In genomic region chr17:87199134-87199533, GRCm38 (mm10) we compare ENCODE assay signal across 26 mouse cellular contexts.
DNase-seq lines count a peak whose midpoint lies in the region; ATAC-seq lines count a peak whose summit lies in the region.
"Had no signal": no experiment of that assay in that cellular context is flagged by ENCODE, and none has a peak within 500 bp of the region (broad histone marks: within the 10 kb centered on the region; RNA-seq: fewer than 3 reads in every experiment).

No protein-coding gene starts in this region.

- no peak overlapping the region for H3K4me2 ChIP-seq in lung, embryonic 15.5 days
- H3K4me2 ChIP-seq: embryonic facial prominence, embryonic 13.5 days; embryonic facial prominence, embryonic 15.5 days; forebrain, embryonic 12.5 days; forebrain, embryonic 15.5 days had no signal

- 78% methylated on average over 3 of the region's 3 CpGs for WGBS in heart, embryonic 10.5 days
- WGBS in lung, embryonic 15.5 days = 48% methylated on average over 3 of the region's 3 CpGs

- no peak overlapping the region for H3K9ac ChIP-seq in lung, embryonic 15.5 days
- H3K9ac ChIP-seq: embryonic facial prominence, embryonic 13.5 days; embryonic facial prominence, embryonic 15.5 days; forebrain, embryonic 12.5 days; forebrain, embryonic 15.5 days; forebrain, postnatal 0 days had no signal

- 0 out of 2 replicates have a peak overlapping the region, but pooled peaks have one; percentile 16 for H3K27ac ChIP-seq in heart, embryonic 10.5 days
- peak overlapping the region; percentile 88 for H3K27ac ChIP-seq in lung, embryonic 15.5 days
- H3K27ac ChIP-seq: embryonic facial prominence, embryonic 13.5 days; embryonic facial prominence, embryonic 15.5 days; forebrain, embryonic 10.5 days; forebrain, embryonic 12.5 days; forebrain, embryonic 15.5 days had no signal

- intact Hi-C loops in heart, postnatal 10 days (cut with DNase I) = no loop called here

- no peaks in the 10 kb centered on the region for H3K36me3 ChIP-seq in heart, embryonic 10.5 days
- no peaks in the 10 kb centered on the region for H3K36me3 ChIP-seq in lung, embryonic 15.5 days
- H3K36me3 ChIP-seq: embryonic facial prominence, embryonic 13.5 days; embryonic facial prominence, embryonic 15.5 days; forebrain, embryonic 10.5 days; forebrain, embryonic 12.5 days; forebrain, embryonic 15.5 days; G1E had no signal

- H3K4me1 ChIP-seq in heart, embryonic 10.5 days = peaks cover 47% of the 10 kb centered on the region
- peaks cover 67% of the 10 kb centered on the region for H3K4me1 ChIP-seq in lung, embryonic 15.5 days

- H3K9me3 ChIP-seq in heart, embryonic 10.5 days = no peaks in the 10 kb centered on the region
- no peaks in the 10 kb centered on the region for H3K9me3 ChIP-seq in lung, embryonic 15.5 days
- H3K9me3 ChIP-seq: embryonic facial prominence, embryonic 13.5 days; embryonic facial prominence, embryonic 15.5 days; forebrain, embryonic 10.5 days; forebrain, embryonic 12.5 days; forebrain, embryonic 15.5 days; G1E had no signal

- ATAC-seq in lung, embryonic 15.5 days (ENCODE audit: borderline replicate concordance, extremely low read depth, low FRiP score, low TSS enrichment) = no peak
- ATAC-seq: activated CD4-positive, CD25-positive, alpha-beta regulatory T cell, adult 4 months; forebrain, embryonic 15.5 days; forebrain, postnatal 0 days; Patski had no signal

- no peak overlapping the region for H3K4me3 ChIP-seq in heart, embryonic 10.5 days
- H3K4me3 ChIP-seq in lung, embryonic 15.5 days = no peak overlapping the region
- H3K4me3 ChIP-seq: embryonic facial prominence, embryonic 13.5 days; embryonic facial prominence, embryonic 15.5 days; erythroblast, embryonic 14.5 days; forebrain, embryonic 10.5 days; forebrain, embryonic 12.5 days; forebrain, embryonic 15.5 days had no signal

- no peaks in the 10 kb centered on the region for H3K27me3 ChIP-seq in heart, embryonic 10.5 days (ENCODE audit: insufficient read depth, poor library complexity, severe bottlenecking)
- no peaks in the 10 kb centered on the region for H3K27me3 ChIP-seq in lung, embryonic 15.5 days
- H3K27me3 ChIP-seq: embryonic facial prominence, embryonic 13.5 days; embryonic facial prominence, embryonic 15.5 days; forebrain, embryonic 12.5 days; forebrain, embryonic 15.5 days; Patski had no signal

- DNase-seq in heart, embryonic 10.5 days (ENCODE audit: low spot score) = no peak
- DNase-seq in heart, postnatal 10 days = no peak
- DNase-seq in lung, adult 18-20 months = no peak
- peak; percentile 21 to 51 for DNase-seq in lung, postnatal 4 days
- DNase-seq in lung, postnatal 14 days = no peak
- no peak for DNase-seq in adrenal gland, adult 2 months
- DNase-seq: adrenal gland, postnatal 10 days; adrenal gland, postnatal 25 days; cerebellum, adult 11 months; cerebellum, adult 18-20 months; cerebellum, adult 8-10 months; cerebellum, adult 9-11 months; cerebellum, postnatal 14 days; cerebellum, postnatal 36 days; embryo, embryonic 11 days; forebrain, postnatal 0 days had no signal

Comparison
In these comparisons a context has a peak if more than half of its experiments do, and no peak if none do; other contexts are left out.
1. DNase-seq: peak in lung, postnatal 4 days (2 of 2); none in heart, embryonic 10.5 days (single experiment), heart, postnatal 10 days (0 of 2), lung, adult 18-20 months (0 of 2), lung, postnatal 14 days (single experiment) and adrenal gland, adult 2 months (single experiment).